Mouse (Mus musculus): ENCODE results near the gene E2f4. TPM values are rescaled to one million over a fixed set of nuclear protein-coding genes. Genes with fewer than 3 reads are reported as not detected.

E2f4 gene
- polyA plus RNA-seq, 1 experiment from 2014 or later, result 60.8 TPM

DNA sequence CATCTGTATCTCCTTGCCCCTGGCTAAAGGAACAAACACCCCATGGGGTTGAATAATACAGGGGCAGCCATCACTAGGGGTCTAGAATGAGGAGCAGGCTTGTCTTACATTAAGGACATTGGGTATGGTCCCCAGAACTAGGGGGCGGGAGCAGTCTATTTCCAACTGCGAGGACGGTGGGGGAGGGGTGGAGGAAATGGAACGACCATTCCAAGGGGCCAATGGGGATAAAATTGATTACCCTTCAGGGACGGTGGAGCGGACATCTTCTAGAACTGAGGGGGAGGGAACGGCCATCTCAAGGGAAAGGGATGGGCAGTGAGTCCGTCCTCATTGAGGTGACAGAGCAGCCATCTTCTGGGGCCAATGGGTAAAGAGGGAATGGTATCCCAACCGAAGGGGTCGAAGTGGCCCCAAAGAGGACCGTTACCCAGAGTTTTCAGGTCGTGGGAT lies 28.2 kb downstream of the E2f4 start:
- ATAC-seq (ENCODE audit: insufficient number of reproducible peaks, low FRiP score), result 0 out of 2 replicates have a peak, but pooled peaks have one; percentile 2
- WGBS, result under 1% methylated on average over 12 of the region's 12 CpGs
- H3K4me2 ChIP-seq, result peak overlapping the region; percentile 94

DNA sequence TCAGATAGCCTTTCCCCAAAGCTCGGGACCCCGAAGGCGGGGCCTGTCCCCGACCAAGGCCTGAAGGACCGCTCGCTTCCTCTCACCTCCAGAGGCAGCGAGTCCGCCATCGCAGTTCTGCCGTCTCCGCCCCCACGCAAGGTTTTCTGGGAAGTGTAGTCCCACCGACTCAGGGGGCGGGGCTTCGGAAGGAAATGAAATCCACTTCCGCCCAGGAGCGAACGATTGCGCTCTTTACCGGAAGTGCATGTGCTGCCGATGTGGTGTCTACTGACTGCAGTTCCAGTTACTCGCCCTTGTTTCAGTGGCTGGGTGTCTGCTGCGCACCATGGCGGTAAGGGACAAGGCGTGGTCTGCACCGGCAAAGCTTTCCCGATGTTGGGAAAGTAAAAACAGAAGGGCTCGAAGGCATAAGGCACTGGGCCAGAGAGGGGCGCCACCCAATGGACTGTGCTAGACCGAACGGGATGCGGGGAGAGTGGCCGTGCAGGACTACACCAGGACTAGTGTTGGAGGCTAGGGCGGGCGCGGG lies 28.7 kb downstream of the E2f4 start, which contains the start of the genes Lrrc29 and Tmem208:
Gene Lrrc29 (minus strand): TSS at position 138 of the 532 bp plus-strand sequence.
Gene Tmem208 (plus strand): TSS at position 214 of the 532 bp plus-strand sequence.
- Histone ChIP-seq H3K4me1 (replicated peaks) (peaks cover 19% of the 10 kb centered on the region), H3K4me2 (peak within 1 kb of the TSS; percentile 94), H3K9me3 (replicated peaks) (no peaks in the 10 kb centered on the region), H3K36me3 (peaks cover 49% of the 10 kb centered on the region), H3K9ac (peak within 1 kb of the TSS; percentile 84), H3K4me3 (peak within 1 kb of the TSS; percentile 68), H3K27me3 (replicated peaks) (no peaks in the 10 kb centered on the region), H3K27ac (ENCODE audit: poor library complexity, severe bottlenecking) (peak within 1 kb of the TSS; percentile 76)
- peak; percentile 91 for ATAC-seq (ENCODE audit: insufficient number of reproducible peaks, low FRiP score)
- WGBS, result under 1% methylated on average over 36 of the region's 36 CpGs

More for the DNA sequence above, 28.2 kb downstream of the E2f4 start:
- peak overlapping the region; percentile 68 for H3K4me3 ChIP-seq
- H3K9ac ChIP-seq, result peak overlapping the region; percentile 84
- no peaks in the 10 kb centered on the region for H3K27me3 ChIP-seq (replicated peaks)
- peaks cover 44% of the 10 kb centered on the region for H3K36me3 ChIP-seq
- H3K9me3 ChIP-seq (replicated peaks), result no peaks in the 10 kb centered on the region
- H3K27ac ChIP-seq (ENCODE audit: poor library complexity, severe bottlenecking), result peak overlapping the region; percentile 46
- H3K4me1 ChIP-seq (replicated peaks), result peaks cover 19% of the 10 kb centered on the region

DNA sequence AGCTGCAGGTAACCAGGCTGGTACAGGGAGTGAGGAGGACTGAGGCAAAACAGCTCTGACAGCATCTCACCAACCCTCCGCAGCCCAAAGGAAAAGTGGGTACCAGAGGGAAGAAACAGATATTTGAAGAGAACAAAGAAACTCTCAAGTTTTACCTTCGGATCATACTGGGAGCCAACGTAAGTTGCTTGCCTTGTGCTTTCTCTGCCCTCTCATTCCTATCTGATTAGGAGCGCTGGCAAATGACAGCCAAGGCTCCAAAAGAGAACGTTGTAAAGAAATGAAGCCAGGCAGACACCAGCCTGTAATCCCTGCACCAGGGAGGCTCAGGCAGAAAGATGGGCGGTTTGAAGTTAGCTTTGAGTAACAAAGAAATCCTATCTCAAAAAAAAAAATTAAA lies 29.5 kb downstream of the E2f4 start:
- Histone ChIP-seq H3K4me1 (replicated peaks) (peaks cover 19% of the 10 kb centered on the region), H3K9ac (peak overlapping the region; percentile 79), H3K4me3 (peak overlapping the region; percentile 68), H3K27me3 (replicated peaks) (no peaks in the 10 kb centered on the region), H3K36me3 (peaks cover 53% of the 10 kb centered on the region), H3K27ac (ENCODE audit: poor library complexity, severe bottlenecking) (peak overlapping the region; percentile 76), H3K9me3 (replicated peaks) (no peaks in the 10 kb centered on the region), H3K4me2 (peak overlapping the region; percentile 94)
- no peak for ATAC-seq (ENCODE audit: insufficient number of reproducible peaks, low FRiP score)
- WGBS, result 25% methylated on average over 6 of the region's 6 CpGs

DNA sequence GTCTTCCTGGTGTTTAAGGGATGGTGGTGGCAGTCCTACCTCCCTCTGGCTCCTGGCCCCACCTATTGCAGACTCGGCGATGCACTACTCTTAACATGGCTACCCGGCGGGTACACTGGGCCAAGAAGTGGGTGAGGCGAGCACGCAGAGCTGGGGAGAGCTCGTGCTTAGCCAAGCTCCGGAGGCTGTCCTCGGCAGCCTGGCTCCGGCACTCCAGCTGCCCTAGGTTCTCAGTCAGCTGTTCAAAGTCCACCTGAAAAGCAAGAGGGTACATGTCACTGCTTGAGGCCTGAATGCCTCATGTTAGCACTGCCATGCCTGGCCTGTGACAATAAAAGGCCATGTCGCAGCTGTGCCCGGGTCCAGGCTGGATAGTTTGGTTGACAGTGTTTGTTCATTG lies 32.9 kb downstream of the E2f4 start:
- Histone ChIP-seq H3K9me3 (replicated peaks) (no peaks in the 10 kb centered on the region), H3K4me1 (replicated peaks) (peaks cover 17% of the 10 kb centered on the region), H3K4me3 (no peak overlapping the region), H3K9ac (no peak overlapping the region), H3K4me2 (no peak overlapping the region), H3K27me3 (replicated peaks) (no peaks in the 10 kb centered on the region), H3K36me3 (peaks cover 74% of the 10 kb centered on the region), H3K27ac (ENCODE audit: poor library complexity, severe bottlenecking) (no peak overlapping the region)
- no peak for ATAC-seq (ENCODE audit: insufficient number of reproducible peaks, low FRiP score)
- WGBS, result 93% methylated on average over 12 of the region's 12 CpGs

DNA sequence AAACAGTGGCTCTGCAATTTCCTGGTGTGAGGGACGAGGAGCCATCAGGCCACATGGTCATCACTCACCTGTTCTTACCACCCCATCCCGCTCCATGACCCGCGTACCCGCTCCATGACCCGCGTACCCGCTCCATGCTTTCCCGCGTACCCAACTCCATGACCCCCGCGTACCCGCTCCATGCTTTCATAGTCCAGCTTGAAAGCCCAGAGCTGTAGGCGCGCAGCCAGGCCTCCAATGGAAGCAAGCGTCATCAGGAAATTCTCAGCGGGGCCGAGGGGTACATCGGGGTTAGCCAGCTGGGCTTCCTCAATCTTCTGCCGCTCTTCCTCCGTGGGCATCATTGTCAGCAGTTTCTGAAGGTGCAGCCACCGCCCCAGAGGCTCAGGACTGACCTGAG lies 34.0 kb downstream of the E2f4 start:
- no peak for ATAC-seq (ENCODE audit: insufficient number of reproducible peaks, low FRiP score)

DNA sequence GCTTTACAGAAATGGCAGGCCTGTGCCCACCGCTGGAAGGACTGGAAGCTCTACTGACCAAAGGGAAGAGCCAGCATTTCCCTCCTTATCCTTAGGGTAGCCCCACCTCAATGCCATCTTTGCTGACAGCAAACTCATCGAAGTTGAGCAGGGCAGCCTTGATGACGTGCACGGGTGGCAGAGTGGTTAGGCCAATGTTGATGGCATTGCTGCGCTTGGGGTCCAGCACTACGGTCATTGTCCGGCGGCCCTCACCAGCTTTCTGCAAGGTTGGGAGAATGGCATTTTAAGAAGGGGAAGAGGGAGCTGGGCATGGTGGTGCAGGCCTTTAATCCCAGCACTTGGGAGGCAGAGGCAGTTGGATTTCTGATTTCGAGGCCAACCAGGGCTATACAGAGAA lies 34.5 kb downstream of the E2f4 start:
- H3K9me3 ChIP-seq (replicated peaks), result no peaks in the 10 kb centered on the region
- no peaks in the 10 kb centered on the region for H3K27me3 ChIP-seq (replicated peaks)
- H3K4me2 ChIP-seq, result no peak overlapping the region
- WGBS, result 91% methylated on average over 9 of the region's 9 CpGs
- H3K4me3 ChIP-seq, result no peak overlapping the region
- no peak overlapping the region for H3K27ac ChIP-seq (ENCODE audit: poor library complexity, severe bottlenecking)
- ATAC-seq (ENCODE audit: insufficient number of reproducible peaks, low FRiP score), result no peak
- H3K4me1 ChIP-seq (replicated peaks), result peaks cover 13% of the 10 kb centered on the region
- H3K9ac ChIP-seq, result no peak overlapping the region
- peaks cover 90% of the 10 kb centered on the region for H3K36me3 ChIP-seq

More for the DNA sequence above, 34.0 kb downstream of the E2f4 start:
- Histone ChIP-seq H3K4me2 (no peak overlapping the region), H3K9ac (no peak overlapping the region), H3K9me3 (replicated peaks) (no peaks in the 10 kb centered on the region), H3K27me3 (replicated peaks) (no peaks in the 10 kb centered on the region), H3K27ac (ENCODE audit: poor library complexity, severe bottlenecking) (no peak overlapping the region), H3K4me1 (replicated peaks) (peaks cover 14% of the 10 kb centered on the region), H3K4me3 (no peak overlapping the region), H3K36me3 (peaks cover 85% of the 10 kb centered on the region)
- 93% methylated on average over 22 of the region's 22 CpGs for WGBS

DNA sequence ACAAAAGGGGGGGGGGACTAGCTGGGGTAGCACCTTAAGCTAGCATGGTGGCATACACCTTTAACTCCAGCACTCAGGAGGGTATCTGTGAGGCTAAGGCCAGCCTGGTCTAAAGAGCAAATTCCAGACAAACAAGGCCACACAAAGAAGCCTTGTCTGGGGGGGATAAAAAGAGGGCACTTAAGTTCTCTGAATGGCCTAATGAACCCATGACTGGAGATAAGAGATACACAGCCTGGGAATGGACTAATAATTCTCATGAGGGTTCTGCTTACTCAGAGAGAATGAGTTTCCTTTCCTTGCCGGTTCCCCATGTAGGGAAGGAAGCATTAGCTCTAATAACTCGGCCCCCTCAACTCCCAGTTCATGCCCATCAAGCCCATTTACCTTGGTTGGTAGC lies 35.1 kb downstream of the E2f4 start:
- WGBS, result 49% methylated on average over 2 of the region's 2 CpGs
- H3K36me3 ChIP-seq, result peaks cover 96% of the 10 kb centered on the region
- ATAC-seq (ENCODE audit: insufficient number of reproducible peaks, low FRiP score), result no peak
- H3K9ac ChIP-seq, result no peak overlapping the region
- H3K27me3 ChIP-seq (replicated peaks), result no peaks in the 10 kb centered on the region
- H3K4me1 ChIP-seq (replicated peaks), result peaks cover 8% of the 10 kb centered on the region
- no peak overlapping the region for H3K4me3 ChIP-seq
- no peak overlapping the region for H3K27ac ChIP-seq (ENCODE audit: poor library complexity, severe bottlenecking)
- H3K4me2 ChIP-seq, result no peak overlapping the region
- no peaks in the 10 kb centered on the region for H3K9me3 ChIP-seq (replicated peaks)

DNA sequence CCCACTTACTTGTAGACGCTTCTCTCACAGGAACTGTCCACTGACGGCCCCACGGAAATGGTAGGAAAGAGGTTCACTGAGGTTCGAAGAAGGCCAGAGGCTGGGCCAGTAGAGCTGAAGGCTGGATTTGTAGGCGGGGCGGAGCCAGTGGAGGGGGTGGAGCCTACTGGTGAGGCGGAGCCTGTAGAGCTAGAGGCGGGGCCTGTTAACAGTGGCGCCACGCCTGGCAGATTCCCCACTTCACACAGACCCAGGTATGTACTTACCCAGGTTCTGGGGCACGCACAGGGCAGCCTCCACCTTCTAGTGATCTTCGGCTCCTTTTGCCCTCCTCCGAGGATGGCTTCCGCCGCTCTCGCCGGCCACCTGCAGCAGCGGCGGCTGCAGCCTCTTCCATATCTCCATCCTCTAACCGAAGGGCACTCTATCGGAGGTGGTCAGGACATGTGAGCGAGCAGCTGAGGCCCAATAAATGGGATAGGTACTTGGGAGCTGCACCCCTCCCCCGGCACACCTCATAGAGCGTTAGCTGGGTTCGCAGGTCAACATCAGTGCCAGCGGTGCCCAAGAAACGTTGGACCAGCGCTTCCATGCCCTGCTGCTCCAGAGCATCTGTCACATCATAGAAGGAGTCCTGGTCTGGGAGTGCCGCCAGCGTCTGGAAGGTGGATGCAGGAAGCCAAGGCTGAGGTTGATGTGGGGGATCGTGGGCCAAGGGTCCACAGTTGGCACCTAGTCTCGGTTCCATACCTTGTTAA lies 39.1 kb downstream of the E2f4 start:
- H3K27me3 ChIP-seq (replicated peaks), result no peaks in the 10 kb centered on the region
- no peaks in the 10 kb centered on the region for H3K9me3 ChIP-seq (replicated peaks)
- peaks cover 68% of the 10 kb centered on the region for H3K36me3 ChIP-seq
- H3K4me1 ChIP-seq (replicated peaks), result peaks cover 41% of the 10 kb centered on the region
- H3K4me3 ChIP-seq, result no peak overlapping the region
- H3K9ac ChIP-seq, result no peak overlapping the region
- no peak for ATAC-seq (ENCODE audit: insufficient number of reproducible peaks, low FRiP score)
- 64% methylated on average over 32 of the region's 32 CpGs for WGBS
- no peak overlapping the region for H3K4me2 ChIP-seq
- H3K27ac ChIP-seq (ENCODE audit: poor library complexity, severe bottlenecking), result no peak overlapping the region

DNA sequence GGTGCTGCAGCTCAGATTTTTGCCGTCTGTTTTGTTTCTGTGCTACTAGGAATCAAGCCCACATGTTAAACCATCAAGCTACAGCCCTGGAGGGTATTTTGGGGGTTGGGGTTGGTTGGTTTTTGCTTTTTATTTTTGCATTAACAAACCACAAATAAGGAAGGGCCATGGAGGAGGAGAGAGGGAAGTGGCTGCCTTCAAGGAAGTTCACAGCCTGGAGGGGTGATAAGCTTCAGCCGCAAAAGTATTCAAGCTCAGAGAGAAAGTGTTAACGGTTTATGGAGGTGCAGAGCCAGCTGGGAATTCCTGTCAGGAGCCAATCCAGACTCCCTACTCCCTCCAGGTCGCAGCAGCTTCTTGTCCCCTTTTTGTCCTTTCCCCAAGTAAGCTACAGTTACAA lies 41.5 kb downstream of the E2f4 start:
- peaks cover 45% of the 10 kb centered on the region for H3K36me3 ChIP-seq
- H3K9ac ChIP-seq, result peak overlapping the region; percentile 32
- H3K4me3 ChIP-seq, result no peak overlapping the region

DNA sequence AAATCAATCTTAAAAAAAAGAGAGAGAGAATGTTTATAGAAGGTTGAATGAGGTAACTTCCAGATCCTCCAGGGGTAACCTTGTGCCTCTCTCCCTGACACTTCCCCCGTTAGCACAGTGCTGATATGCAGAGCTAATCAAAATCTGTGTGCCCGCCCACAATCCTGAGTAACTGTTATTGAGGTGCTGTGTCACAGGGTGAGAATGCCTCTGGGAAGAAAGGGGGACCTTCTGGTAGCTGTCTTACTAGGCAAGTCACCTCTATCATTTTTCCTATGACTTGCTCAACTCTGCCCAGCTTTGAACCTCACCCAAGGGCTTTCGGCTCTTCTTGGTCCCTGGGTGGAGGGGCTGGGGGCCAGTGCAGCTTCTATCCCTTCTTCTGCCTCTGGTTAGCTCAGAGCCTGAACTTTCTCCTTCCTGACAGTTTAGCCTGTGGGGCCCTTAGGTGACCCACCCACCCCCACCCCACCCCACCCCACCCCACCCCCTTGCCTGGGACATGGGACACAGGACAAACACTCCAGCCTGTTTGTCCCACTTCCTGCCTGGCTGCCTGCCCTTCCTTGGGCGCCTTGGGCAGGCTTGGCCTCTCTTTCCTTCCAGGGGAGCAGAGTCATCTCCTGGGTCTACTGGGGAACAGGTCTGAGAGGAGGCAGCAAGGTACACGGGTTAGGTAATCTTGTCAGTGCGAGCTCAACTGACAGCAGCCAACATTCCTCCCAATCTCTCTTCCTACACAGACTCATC lies 42.6 kb downstream of the E2f4 start:
- Histone ChIP-seq H3K4me3 (no peak overlapping the region), H3K27ac (ENCODE audit: poor library complexity, severe bottlenecking) (peak overlapping the region; percentile 74), H3K27me3 (replicated peaks) (no peaks in the 10 kb centered on the region), H3K9me3 (replicated peaks) (no peaks in the 10 kb centered on the region), H3K4me2 (0 out of 2 replicates have a peak overlapping the region, but pooled peaks have one; percentile 5), H3K9ac (no peak overlapping the region), H3K36me3 (peaks cover 34% of the 10 kb centered on the region), H3K4me1 (replicated peaks) (peaks cover 57% of the 10 kb centered on the region)
- 53% methylated on average over 6 of the region's 6 CpGs for WGBS
- ATAC-seq (ENCODE audit: insufficient number of reproducible peaks, low FRiP score), result no peak; the same call in 1 of the 2 replicates

More for the DNA sequence above, 41.5 kb downstream of the E2f4 start:
- H3K27ac ChIP-seq (ENCODE audit: poor library complexity, severe bottlenecking), result peak overlapping the region; percentile 74
- peaks cover 47% of the 10 kb centered on the region for H3K4me1 ChIP-seq (replicated peaks)
- ATAC-seq (ENCODE audit: insufficient number of reproducible peaks, low FRiP score), result no peak
- WGBS, result 15% methylated on average over 4 of the region's 4 CpGs
- H3K9me3 ChIP-seq (replicated peaks), result no peaks in the 10 kb centered on the region
- peak overlapping the region; percentile 5; the same call in 1 of the 2 replicates for H3K4me2 ChIP-seq
- no peaks in the 10 kb centered on the region for H3K27me3 ChIP-seq (replicated peaks)

DNA sequence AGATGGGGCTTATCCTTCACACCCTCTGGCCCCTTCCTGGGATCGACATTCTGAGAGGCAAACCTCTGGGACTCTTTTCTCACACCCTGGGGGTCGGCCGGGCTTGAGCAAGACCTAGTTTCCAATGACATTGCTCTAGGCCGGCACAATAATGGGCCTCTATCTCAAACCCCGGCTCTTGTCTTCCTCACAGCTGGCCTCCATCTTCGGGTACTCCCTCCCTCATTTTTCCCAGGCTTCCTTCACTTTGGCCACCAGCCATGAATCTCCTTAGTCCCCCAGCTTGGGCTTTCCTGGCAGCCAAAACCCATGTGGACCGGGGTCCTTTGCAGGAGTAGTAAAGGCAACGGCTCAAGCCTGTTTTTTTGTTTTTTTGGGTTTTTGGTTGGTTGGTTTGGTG lies 43.9 kb downstream of the E2f4 start:
- Histone ChIP-seq H3K4me3 (no peak overlapping the region), H3K9me3 (replicated peaks) (no peaks in the 10 kb centered on the region), H3K36me3 (peaks cover 21% of the 10 kb centered on the region), H3K27ac (ENCODE audit: poor library complexity, severe bottlenecking) (peak overlapping the region; percentile 74), H3K4me1 (replicated peaks) (peaks cover 71% of the 10 kb centered on the region), H3K27me3 (replicated peaks) (no peaks in the 10 kb centered on the region), H3K4me2 (peak overlapping the region; percentile 11; the same call in 1 of the 2 replicates), H3K9ac (no peak overlapping the region; the same call in 1 of the 2 replicates)
- no peak for ATAC-seq (ENCODE audit: insufficient number of reproducible peaks, low FRiP score)
- 27% methylated on average over 8 of the region's 8 CpGs for WGBS
